Mouse (Mus musculus): Measurements from ENCODE around the gene Ptpn6. TPM values are rescaled to one million over a fixed set of nuclear protein-coding genes. Genes with fewer than 3 reads are reported as not detected.

Gene Ptpn6
- total RNA-seq, 1 experiment, result 16.5 TPM

- Histone ChIP-seq H3K9ac (ENCODE audit: insufficient read depth, low read depth, low read length, poor library complexity, severe bottlenecking) (no peak overlapping the region), H3K27ac (ENCODE audit: insufficient read depth, low read depth, low read length, poor library complexity, severe bottlenecking) (no peak overlapping the region)
- in situ Hi-C loops (cut with MboI; ENCODE audit: low sequenced_read_pairs in 2 of 2, unreplicated experiment in 2 of 2), result no loop called here
Measured at GRCm38 (mm10) chr6:124770013-124770412, 31.5 kb upstream of the Ptpn6 start.

GRCm38 (mm10) chr6:124769101-124769765 is 30.7 kb upstream of the Ptpn6 start, which contains the start of gene Eno2:
TSS of gene Eno2 (minus strand) at chr6:124769673.
- in situ Hi-C loops (cut with MboI; ENCODE audit: low sequenced_read_pairs in 2 of 2, unreplicated experiment in 2 of 2), result no loop called here
- H3K9ac ChIP-seq (ENCODE audit: insufficient read depth, low read depth, low read length, poor library complexity, severe bottlenecking), result peak within 1 kb of the TSS; percentile 15
- peaks cover 3 to 23% of the 10 kb centered on the region in 2 experiments for H3K4me1 ChIP-seq (ENCODE audit: control insufficient read depth in 2 of 2, insufficient read depth in 2 of 2, low read length in 2 of 2, poor library complexity in 1 of 2)
- no peaks in the 10 kb centered on the region for H3K36me3 ChIP-seq (ENCODE audit: control insufficient read depth, insufficient read depth, low read length, poor library complexity, severe bottlenecking)
- H3K27ac ChIP-seq (ENCODE audit: insufficient read depth, low read depth, low read length, poor library complexity, severe bottlenecking), result no peak within 1 kb of the TSS
- TF ChIP-seq ZNF384 (IDR thresholded peaks at IDR 0.05; ENCODE audit: low read depth, low read length), result no peak
- peak within 1 kb of the TSS; percentile 54 to 65 for H3K4me3 ChIP-seq (ENCODE audit: insufficient read depth in 1 of 2, low read depth in 1 of 2, low read length in 2 of 2, poor library complexity in 1 of 2, severe bottlenecking in 1 of 2)
- no peaks in the 10 kb centered on the region for H3K9me3 ChIP-seq (ENCODE audit: control insufficient read depth, insufficient read depth, low read depth, low read length)
- no peak for DNase-seq (ENCODE audit: low read depth, low spot score)

More at GRCm38 (mm10) chr6:124770013-124770412, 31.5 kb upstream of the Ptpn6 start:
- TF ChIP-seq CHD2 (IDR thresholded peaks at IDR 0.05; ENCODE audit: low read depth, low read length) (no peak), ZC3H11A (IDR thresholded peaks at IDR 0.05; ENCODE audit: borderline replicate concordance, low read depth, low read length) (no peak), ZNF384 (IDR thresholded peaks at IDR 0.05; ENCODE audit: low read depth, low read length) (no peak), HCFC1 (IDR thresholded peaks at IDR 0.05; ENCODE audit: borderline replicate concordance, insufficient read depth, low read length) (no peak), MAFK (IDR thresholded peaks at IDR 0.05; ENCODE audit: insufficient read depth, low read depth, low read length) (no peak)
- H3K4me1 ChIP-seq (ENCODE audit: control insufficient read depth in 2 of 2, insufficient read depth in 2 of 2, low read length in 2 of 2, poor library complexity in 1 of 2), result peaks cover 3 to 23% of the 10 kb centered on the region in 2 experiments
- H3K36me3 ChIP-seq (ENCODE audit: control insufficient read depth, insufficient read depth, low read length, poor library complexity, severe bottlenecking), result no peaks in the 10 kb centered on the region
- H3K4me3 ChIP-seq (ENCODE audit: insufficient read depth in 1 of 2, low read depth in 1 of 2, low read length in 2 of 2, poor library complexity in 1 of 2, severe bottlenecking in 1 of 2), result peak overlapping the region in 1 of 2 experiments; percentile 54; a peak in 2 of 4 replicates
- no peak for DNase-seq (ENCODE audit: low read depth, low spot score)
- H3K9me3 ChIP-seq (ENCODE audit: control insufficient read depth, insufficient read depth, low read depth, low read length), result no peaks in the 10 kb centered on the region

- DNase-seq (ENCODE audit: low read depth, low spot score), result no peak
- no peak overlapping the region for H3K9ac ChIP-seq (ENCODE audit: insufficient read depth, low read depth, low read length, poor library complexity, severe bottlenecking)
- peak overlapping the region; percentile 54 to 65; a peak in 3 of 4 replicates for H3K4me3 ChIP-seq (ENCODE audit: insufficient read depth in 1 of 2, low read depth in 1 of 2, low read length in 2 of 2, poor library complexity in 1 of 2, severe bottlenecking in 1 of 2)
- H3K36me3 ChIP-seq (ENCODE audit: control insufficient read depth, insufficient read depth, low read length, poor library complexity, severe bottlenecking), result no peaks in the 10 kb centered on the region
- in situ Hi-C loops (cut with MboI; ENCODE audit: low sequenced_read_pairs in 2 of 2, unreplicated experiment in 2 of 2), result no loop called here
- no peak for TF ChIP-seq CHD2 (IDR thresholded peaks at IDR 0.05; ENCODE audit: low read depth, low read length)
- TF ChIP-seq HCFC1 (IDR thresholded peaks at IDR 0.05; ENCODE audit: borderline replicate concordance, insufficient read depth, low read length), result no peak
- TF ChIP-seq ZC3H11A (IDR thresholded peaks at IDR 0.05; ENCODE audit: borderline replicate concordance, low read depth, low read length), result no peak
- TF ChIP-seq ZNF384 (IDR thresholded peaks at IDR 0.05; ENCODE audit: low read depth, low read length), result no peak
- TF ChIP-seq MAFK (IDR thresholded peaks at IDR 0.05; ENCODE audit: insufficient read depth, low read depth, low read length), result no peak
- no peaks in the 10 kb centered on the region for H3K9me3 ChIP-seq (ENCODE audit: control insufficient read depth, insufficient read depth, low read depth, low read length)
- peaks cover 3 to 23% of the 10 kb centered on the region in 2 experiments for H3K4me1 ChIP-seq (ENCODE audit: control insufficient read depth in 2 of 2, insufficient read depth in 2 of 2, low read length in 2 of 2, poor library complexity in 1 of 2)
- no peak overlapping the region for H3K27ac ChIP-seq (ENCODE audit: insufficient read depth, low read depth, low read length, poor library complexity, severe bottlenecking)
Measured at GRCm38 (mm10) chr6:124768704-124769044, 30.2 kb upstream of the Ptpn6 start.

- peak; percentile 68 for DNase-seq (ENCODE audit: low read depth, low spot score)
Measured at GRCm38 (mm10) chr6:124767920-124768703, 29.6 kb upstream of the Ptpn6 start.

More at GRCm38 (mm10) chr6:124767920-124768703, 29.6 kb upstream of the Ptpn6 start:
- in situ Hi-C loops (cut with MboI; ENCODE audit: low sequenced_read_pairs in 2 of 2, unreplicated experiment in 2 of 2), result no loop called here
- Histone ChIP-seq H3K27ac (ENCODE audit: insufficient read depth, low read depth, low read length, poor library complexity, severe bottlenecking) (no peak overlapping the region), H3K36me3 (ENCODE audit: control insufficient read depth, insufficient read depth, low read length, poor library complexity, severe bottlenecking) (no peaks in the 10 kb centered on the region), H3K4me3 (ENCODE audit: insufficient read depth in 1 of 2, low read depth in 1 of 2, low read length in 2 of 2, poor library complexity in 1 of 2, severe bottlenecking in 1 of 2) (peak overlapping the region; percentile 54 to 65), H3K9me3 (ENCODE audit: control insufficient read depth, insufficient read depth, low read depth, low read length) (no peaks in the 10 kb centered on the region), H3K9ac (ENCODE audit: insufficient read depth, low read depth, low read length, poor library complexity, severe bottlenecking) (peak overlapping the region; percentile 15), H3K4me1 (ENCODE audit: control insufficient read depth in 2 of 2, insufficient read depth in 2 of 2, low read length in 2 of 2, poor library complexity in 1 of 2) (peaks cover 3 to 23% of the 10 kb centered on the region in 2 experiments)
- TF ChIP-seq HCFC1 (IDR thresholded peaks at IDR 0.05; ENCODE audit: borderline replicate concordance, insufficient read depth, low read length) (no peak), ZNF384 (IDR thresholded peaks at IDR 0.05; ENCODE audit: low read depth, low read length) (no peak), MAFK (IDR thresholded peaks at IDR 0.05; ENCODE audit: insufficient read depth, low read depth, low read length) (no peak), ZC3H11A (IDR thresholded peaks at IDR 0.05; ENCODE audit: borderline replicate concordance, low read depth, low read length) (no peak), CHD2 (IDR thresholded peaks at IDR 0.05; ENCODE audit: low read depth, low read length) (no peak)

Measured in ES-E14 (cell line).